Mouse (Mus musculus) lung, adult 2 months (tissue): Measurements from ENCODE around the gene Astn2.

Source experiments
- CTCF ChIP-seq: fragments of 200-500 bp; IDR thresholded peaks from 2 replicates; pipeline ENCODE4 v1.5.1; 2011; ENCODE audit warnings: mild to moderate bottlenecking, low read length, control low read depth; ENCODE audit not compliant: insufficient read depth
- POLR2A ChIP-seq: fragments of 200-500 bp; IDR thresholded peaks from 2 replicates; pipeline ENCODE4 v1.6.1; 2011; ENCODE audit warnings: low read depth, mild to moderate bottlenecking, control low read depth, low read length, borderline replicate concordance; ENCODE audit errors: extremely low read depth

GRCm38 (mm10) chr4:66169485-66169884 lies 234.9 kb downstream of the Astn2 start:
- TF ChIP-seq CTCF (no peak), POLR2A (no peak)
